Mouse (Mus musculus): ENCODE measurements around the gene Pkd1. TPM values are rescaled to one million over a fixed set of nuclear protein-coding genes. Genes with fewer than 3 reads are reported as not detected.

Gene Pkd1
- total and polyA plus RNA-seq, 3 experiments: 2.8 to 13.4 (median 8.3) TPM

DNA sequence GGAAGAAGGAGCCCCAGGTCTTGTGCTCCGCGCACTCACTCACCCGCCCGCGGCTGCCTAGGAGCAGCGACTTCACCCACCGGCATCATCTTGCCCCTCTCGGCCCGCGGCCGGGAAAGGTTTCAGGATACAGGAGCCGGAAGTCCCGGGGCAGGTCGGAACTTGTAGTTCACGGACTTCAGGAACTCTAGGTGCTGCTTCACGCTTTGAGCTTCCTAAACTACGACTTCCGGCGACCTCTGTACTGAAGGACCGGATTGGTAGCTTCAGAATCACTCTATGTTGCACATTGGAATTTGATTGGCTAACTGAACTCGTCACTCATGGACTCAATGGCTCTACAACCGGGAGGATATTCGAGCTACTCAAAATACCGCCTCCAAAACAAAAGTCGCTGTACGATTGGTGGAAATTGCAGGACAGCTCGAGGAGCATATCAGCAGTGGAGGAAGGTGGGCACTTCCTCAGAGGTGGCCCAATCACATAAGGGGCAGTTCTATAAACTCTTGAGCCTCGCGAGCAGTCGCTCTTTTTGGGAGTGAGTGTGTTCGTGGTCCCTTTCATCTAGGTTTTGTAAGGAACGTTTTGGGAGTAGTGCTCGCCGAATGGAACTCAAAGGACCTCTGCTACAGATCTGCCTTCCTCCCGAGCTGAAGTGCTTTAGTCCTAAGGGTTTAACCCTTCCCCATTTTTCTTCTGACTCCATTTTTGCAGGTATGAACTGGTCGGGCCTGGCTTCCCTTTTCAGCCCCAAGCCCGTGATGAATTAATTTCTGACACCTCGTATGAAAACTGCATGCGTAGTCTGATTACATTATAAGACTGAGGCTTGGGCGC is 21.7 kb upstream of the Pkd1 start, which contains the start of gene Traf7:
Traf7 (minus strand) TSS at position 216 of the 837 bp plus-strand sequence.
- Histone ChIP-seq H3K79me2 (replicated peaks; ENCODE audit: control insufficient read depth, extremely low read depth, insufficient read depth, poor library complexity, severe bottlenecking) (peaks cover 59% of the 10 kb centered on the region), H3K9me3 (replicated peaks; ENCODE audit: low read length) (no peaks in the 10 kb centered on the region), H3K9ac (ENCODE audit: insufficient read depth, low read depth) (peak within 1 kb of the TSS; percentile 98), H3K36me3 (replicated peaks in 1 of 2; ENCODE audit: control insufficient read depth in 1 of 2, insufficient read depth in 1 of 2, low read length in 1 of 2) (peaks cover 25 to 56% of the 10 kb centered on the region in 2 experiments), H3K27ac (ENCODE audit: insufficient read depth, low read depth) (peak within 1 kb of the TSS; percentile 56; the same call in 1 of the 2 replicates), H3K4me2 (ENCODE audit: insufficient read depth, low read depth, poor library complexity, severe bottlenecking) (peak within 1 kb of the TSS; percentile 89), H3K27me3 (replicated peaks) (no peaks in the 10 kb centered on the region), H3K4me1 (ENCODE audit: control insufficient read depth in 1 of 2, insufficient read depth in 2 of 2) (peaks cover 29 to 55% of the 10 kb centered on the region in 2 experiments), H3K4me3 (replicated peaks in 1 of 3; ENCODE audit: low read depth in 2 of 3, low read length in 2 of 3, poor library complexity in 1 of 3) (peak within 1 kb of the TSS; percentile 65 to 97 (median 95))
- dilution Hi-C loops (cut with MboI; ENCODE audit: extremely low pct_ligation_motif_present, extremely low pct_unique_long_range_greater_than_20kb, low sequenced_read_pairs) (no loop called here), in situ Hi-C loops (cut with MboI; ENCODE audit: low pct_ligation_motif_present, low pct_unique_long_range_greater_than_20kb, low sequenced_read_pairs) (no loop called here)
- DNase-seq (ENCODE audit: extremely low read depth): peak; percentile 100
- no peak for TF ChIP-seq RAD21 (IDR thresholded peaks at IDR 0.05; ENCODE audit: low read depth, low read length)
- TF ChIP-seq NELFE (IDR thresholded peaks at IDR 0.05; ENCODE audit: low read depth, low read length): peak; percentile 100
- TF ChIP-seq CTCF (conservative IDR thresholded peaks at IDR 0.05 in 1 of 2, IDR thresholded peaks at IDR 0.05 in 1 of 2; ENCODE audit: low read depth in 2 of 2, low read length in 2 of 2): no peak
- TF ChIP-seq RCOR1 (conservative IDR thresholded peaks at IDR 0.05; ENCODE audit: low read depth, low read length): no peak
- TF ChIP-seq ETS1 (conservative IDR thresholded peaks at IDR 0.05; ENCODE audit: low read depth, low read length): no peak
- TF ChIP-seq NRF1 (IDR thresholded peaks at IDR 0.05; ENCODE audit: low read depth, low read length): peak; percentile 15; the same call in 1 of the 2 replicates
- peak; percentile 99 for TF ChIP-seq POLR2AphosphoS2 (IDR thresholded peaks at IDR 0.05; ENCODE audit: low read depth, low read length)
- peak; percentile 85 for TF ChIP-seq MYC (IDR thresholded peaks at IDR 0.05; ENCODE audit: low read depth, low read length)
- peak; percentile 99 for TF ChIP-seq TBP (conservative IDR thresholded peaks at IDR 0.05; ENCODE audit: low read depth, low read length)
- peak; percentile 53; the same call in 1 of the 2 replicates for TF ChIP-seq MAX (IDR thresholded peaks at IDR 0.05; ENCODE audit: low read length)
- TF ChIP-seq MXI1 (IDR thresholded peaks at IDR 0.05; ENCODE audit: low read depth, low read length): peak; percentile 64
- TF ChIP-seq IRF4 (IDR thresholded peaks at IDR 0.05; ENCODE audit: low read depth, low read length): peak; percentile 68; the same call in 1 of the 2 replicates
- TF ChIP-seq E2F4 (IDR thresholded peaks at IDR 0.05; ENCODE audit: insufficient replicate concordance, low read depth, low read length): 0 out of 2 replicates have a peak, but pooled peaks have one; percentile 60
- TF ChIP-seq CHD1 (IDR thresholded peaks at IDR 0.05; ENCODE audit: low read depth, low read length): peak; percentile 14; the same call in 1 of the 2 replicates
- TF ChIP-seq KAT2A (IDR thresholded peaks at IDR 0.05; ENCODE audit: insufficient replicate concordance, low read length): peak; percentile 94
- 0 out of 2 replicates have a peak, but pooled peaks have one; percentile 58 for TF ChIP-seq MAZ (IDR thresholded peaks at IDR 0.05; ENCODE audit: low read depth, low read length)
- TF ChIP-seq MEF2A (IDR thresholded peaks at IDR 0.05; ENCODE audit: borderline replicate concordance, low read depth, low read length): peak; percentile 26; the same call in 1 of the 2 replicates
- TF ChIP-seq USF2 (conservative IDR thresholded peaks at IDR 0.05; ENCODE audit: low read depth, low read length): no peak
- peak; percentile 98 for TF ChIP-seq HCFC1 (IDR thresholded peaks at IDR 0.05; ENCODE audit: low read depth, low read length)
- peak; percentile 99 for TF ChIP-seq ZMIZ1 (IDR thresholded peaks at IDR 0.05; ENCODE audit: low read depth, low read length)
- peak; percentile 100 for TF ChIP-seq POLR2A (IDR thresholded peaks at IDR 0.05; ENCODE audit: low read depth, low read length)
- TF ChIP-seq TCF12 (IDR thresholded peaks at IDR 0.05; ENCODE audit: low read depth, low read length): peak; percentile 93
- no peak for TF ChIP-seq UBTF (IDR thresholded peaks at IDR 0.05; ENCODE audit: low read depth, low read length)
- TF ChIP-seq USF1 (IDR thresholded peaks at IDR 0.05; ENCODE audit: low read depth, low read length): no peak
- peak; percentile 95 for TF ChIP-seq CHD2 (IDR thresholded peaks at IDR 0.05; ENCODE audit: low read length)
- TF ChIP-seq SIN3A (IDR thresholded peaks at IDR 0.05; ENCODE audit: low read length): peak; percentile 96
- peak; percentile 98 for TF ChIP-seq ELF1 (IDR thresholded peaks at IDR 0.05; ENCODE audit: low read depth, low read length)
- peak; percentile 67; the same call in 1 of the 2 replicates for TF ChIP-seq GABPA (IDR thresholded peaks at IDR 0.05; ENCODE audit: insufficient replicate concordance, low read depth, low read length)
- no peak for TF ChIP-seq JUN (IDR thresholded peaks at IDR 0.05; ENCODE audit: insufficient read depth, low read depth, low read length)
